Mouse (Mus musculus) heart, adult 2 months (tissue): Measurements from ENCODE around the gene Nwd1. TPM values are rescaled to one million over a fixed set of nuclear protein-coding genes. Genes with fewer than 3 reads are reported as not detected.
"Not testable (repeated sequence)": the region's sequence is repeated elsewhere in the genome, so short reads cannot be mapped to it uniquely, and the experiment has no call there.

Experiments used
- DNase-seq, 2 experiments: peaks; one replicate each; pipeline ENCODE4 v3.0.0; 2021
- H3K27ac ChIP-seq: fragments of 200-600 bp; 2 replicates; pipeline ENCODE4 v1.8.1; 2022
- H3K27me3 ChIP-seq: fragments of 200-500 bp; 2 replicates; pipeline ENCODE4 v1.6.1; 2012; ENCODE audit warnings: mild to moderate bottlenecking, low read length, inconsistent platforms, mixed read lengths; ENCODE audit not compliant: control insufficient read depth, insufficient read depth
- H3K36me3 ChIP-seq: fragments of 200-500 bp; 2 replicates; pipeline ENCODE4 v1.6.1; 2012; ENCODE audit warnings: low read length, inconsistent platforms; ENCODE audit not compliant: control insufficient read depth, insufficient read depth
- H3K4me1 ChIP-seq: fragments of 200-500 bp; 2 replicates; pipeline ENCODE4 v1.6.1; 2011; ENCODE audit warnings: low read length; ENCODE audit not compliant: control insufficient read depth, insufficient read depth
- H3K4me3 ChIP-seq: fragments of 200-600 bp; 2 replicates; pipeline ENCODE4 v1.8.1; 2022
- H3K79me2 ChIP-seq: fragments of 200-500 bp; replicated peaks from 2 replicates; pipeline ENCODE4 v1.6.1; 2012; ENCODE audit warnings: mild to moderate bottlenecking, inconsistent platforms, low read length, moderate library complexity, mixed read lengths; ENCODE audit not compliant: control insufficient read depth, insufficient read depth
- H3K9ac ChIP-seq: fragments of 200-500 bp; 2 replicates; pipeline ENCODE4 v1.6.1; 2012; ENCODE audit warnings: low read depth, mild to moderate bottlenecking, control low read depth, inconsistent platforms, low read length, mixed read lengths
- CTCF ChIP-seq: fragments of 200-600 bp; IDR thresholded peaks from 2 replicates; pipeline ENCODE4 v1.8.1; 2022; ENCODE audit warnings: antibody characterized with exemption, mild to moderate bottlenecking, moderate library complexity
- EP300 ChIP-seq: fragments of 200-500 bp; IDR thresholded peaks from 2 replicates; pipeline ENCODE4 v1.6.1; 2011; ENCODE audit warnings: low read depth, low read length, control low read depth; ENCODE audit not compliant: insufficient read depth
- POLR2A ChIP-seq: fragments of 200-500 bp; IDR thresholded peaks from 2 replicates; pipeline ENCODE4 v1.6.1; 2011; ENCODE audit warnings: mild to moderate bottlenecking, low read depth, low read length, control low read depth; ENCODE audit not compliant: insufficient read depth
- WGBS: fragments of 180-500 bp; shearing (Covaris S2); methylation state at CpG from one replicate; pipeline ENCODE4 v1.1.7; 2018; 5-methylcytosine and 5-hydroxymethylcytosine counted together
- intact Hi-C: fragments of 180-260 bp; cut with DNase I; formaldehyde crosslinking; loops from one replicate; pipeline ENCODE4 v1.15.1; 2025
- polyA plus RNA-seq: library from polyadenylated mRNA; depleted of rRNA; stranded (reverse); fragments of >200 nt; gene quantifications from 2 replicates; pipeline ENCODE4 v1.2.3, GENCODE M21; 2012
- total RNA-seq, 2 experiments: library from RNA; stranded (reverse); gene quantifications; 2 replicates each; pipeline ENCODE4 v1.2.3; 2021

Gene Nwd1
- total and polyA plus RNA-seq, 3 experiments: 0.25 to 0.29 (median 0.27) TPM

- no peaks in the 10 kb centered on the region for H3K79me2 ChIP-seq
- H3K27me3 ChIP-seq: no peaks in the 10 kb centered on the region
- no peak overlapping the region for H3K27ac ChIP-seq
- WGBS: 78% methylated on average over 1 of the region's 1 CpGs
- H3K9ac ChIP-seq: no peak overlapping the region
- no peaks in the 10 kb centered on the region for H3K4me1 ChIP-seq
- no peak for TF ChIP-seq POLR2A
- 0 out of 2 replicates have a peak, but pooled peaks have one; percentile 19 for TF ChIP-seq CTCF
- no peaks in the 10 kb centered on the region for H3K36me3 ChIP-seq
- no peak overlapping the region for H3K4me3 ChIP-seq
- DNase-seq: no peak
- intact Hi-C loops: no loop called here
These were observed 26.3 kb downstream of the Nwd1 start for GRCm38 (mm10) chr8:72672802-72673201.

GRCm38 (mm10) chr8:72674184-72674583, 27.7 kb downstream of the Nwd1 start:
- no peak overlapping the region for H3K4me3 ChIP-seq
- no peaks in the 10 kb centered on the region for H3K27me3 ChIP-seq
- H3K79me2 ChIP-seq: no peaks in the 10 kb centered on the region
- H3K27ac ChIP-seq: no peak overlapping the region
- WGBS: 95% methylated on average over 2 of the region's 2 CpGs
- TF ChIP-seq EP300 (no peak), CTCF (peak; percentile 20; the same call in 1 of the 2 replicates)
- H3K9ac ChIP-seq: no peak overlapping the region
- H3K36me3 ChIP-seq: no peaks in the 10 kb centered on the region
- no peaks in the 10 kb centered on the region for H3K4me1 ChIP-seq
- DNase-seq: no peak
- intact Hi-C loops: no loop called here

- no peak overlapping the region for H3K9ac ChIP-seq
- H3K27me3 ChIP-seq: no peaks in the 10 kb centered on the region
- H3K4me1 ChIP-seq: no peaks in the 10 kb centered on the region
- TF ChIP-seq POLR2A: no peak
- no peak for TF ChIP-seq EP300
- no peak for TF ChIP-seq CTCF
- H3K79me2 ChIP-seq: no peaks in the 10 kb centered on the region
- no peak for DNase-seq
- no peaks in the 10 kb centered on the region for H3K36me3 ChIP-seq
- WGBS: 69% methylated on average over 4 of the region's 4 CpGs
- H3K27ac ChIP-seq: no peak overlapping the region
- H3K4me3 ChIP-seq: no peak overlapping the region
- intact Hi-C loops: no loop called here
These were observed 29.9 kb downstream of the Nwd1 start for GRCm38 (mm10) chr8:72676436-72676835.

DNA sequence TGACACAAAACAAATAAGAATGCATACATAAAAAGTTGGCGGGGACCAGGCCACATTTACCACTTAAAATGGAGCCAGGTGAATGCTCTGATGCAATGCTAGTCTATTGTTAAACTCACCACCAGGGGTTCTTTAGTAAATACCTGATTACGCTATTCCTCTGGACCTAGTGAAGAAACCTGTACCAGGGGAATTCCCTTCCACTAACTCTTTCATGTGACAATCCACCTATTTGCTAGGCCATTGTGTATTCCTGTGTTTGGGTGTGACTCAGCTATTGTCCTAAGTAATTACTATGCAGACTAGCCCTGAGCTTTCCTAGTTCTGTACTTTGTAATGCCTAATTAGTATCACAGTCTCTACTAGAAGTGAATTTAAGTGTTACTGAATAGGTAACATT, 30.3 kb downstream of the Nwd1 start:
- H3K27me3 ChIP-seq, H3K36me3 ChIP-seq, H3K79me2 ChIP-seq, intact Hi-C loops, H3K4me3 ChIP-seq, H3K27ac ChIP-seq, H3K9ac ChIP-seq, H3K4me1 ChIP-seq, DNase-seq: not testable (repeated sequence)
- 81% methylated on average over 2 of the region's 2 CpGs for WGBS

DNA sequence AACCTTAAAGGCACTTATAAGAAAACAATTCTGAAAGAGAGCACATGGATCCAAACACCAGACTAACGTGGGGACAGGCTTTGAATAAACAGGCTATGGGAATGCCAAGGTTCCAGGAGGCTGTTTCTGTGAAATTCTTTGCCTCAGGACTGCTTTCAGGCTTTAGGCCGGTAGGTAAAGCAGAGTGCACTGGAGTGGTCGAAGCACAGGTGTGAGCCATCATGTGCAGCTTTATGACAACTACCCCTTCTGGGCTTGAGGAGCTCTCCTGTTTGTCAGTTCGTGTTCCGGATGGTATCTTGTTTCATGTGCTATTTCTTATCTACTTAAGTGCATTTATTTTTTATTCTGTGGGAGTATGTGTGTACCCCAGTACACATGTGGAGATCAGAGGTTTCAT, 30.8 kb downstream of the Nwd1 start:
- TF ChIP-seq EP300 (no peak), CTCF (no peak), POLR2A (no peak)
- Histone ChIP-seq H3K36me3 (no peaks in the 10 kb centered on the region), H3K27ac (no peak overlapping the region), H3K9ac (no peak overlapping the region), H3K79me2 (no peaks in the 10 kb centered on the region), H3K4me1 (no peaks in the 10 kb centered on the region), H3K27me3 (no peaks in the 10 kb centered on the region), H3K4me3 (no peak overlapping the region)
- no peak for DNase-seq
- intact Hi-C loops: no loop called here
- WGBS: 66% methylated on average over 5 of the region's 5 CpGs

DNA sequence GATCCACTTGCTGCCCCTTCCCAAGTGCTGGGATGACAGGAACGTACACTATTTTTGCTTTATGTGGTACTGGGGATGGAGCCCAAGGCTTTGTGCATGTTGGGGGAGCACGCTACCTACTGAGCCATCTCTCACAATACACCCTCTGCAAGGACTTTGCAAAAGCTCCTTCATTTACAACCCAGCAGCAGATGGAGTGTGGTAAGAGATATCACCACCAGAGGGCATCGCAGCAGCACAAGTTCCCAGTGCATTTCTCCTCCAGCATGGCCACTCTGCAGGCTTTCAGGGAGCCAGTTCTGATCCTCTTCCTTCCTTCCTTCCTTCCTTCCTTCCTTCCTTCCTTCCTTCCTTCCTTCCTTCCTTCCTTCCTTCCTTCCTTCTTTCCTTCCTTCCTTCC, 33.6 kb downstream of the Nwd1 start:
- no peaks in the 10 kb centered on the region for H3K36me3 ChIP-seq
- no peak overlapping the region for H3K4me3 ChIP-seq
- no peak overlapping the region for H3K27ac ChIP-seq
- peak; percentile 8 to 41 for DNase-seq
- no peaks in the 10 kb centered on the region for H3K79me2 ChIP-seq
- H3K9ac ChIP-seq: no peak overlapping the region
- no peak for TF ChIP-seq EP300
- no peak for TF ChIP-seq POLR2A
- TF ChIP-seq CTCF: peak; percentile 73
- no peaks in the 10 kb centered on the region for H3K27me3 ChIP-seq
- H3K4me1 ChIP-seq: no peaks in the 10 kb centered on the region
- 19% methylated on average over 3 of the region's 3 CpGs for WGBS
- intact Hi-C loops: loop anchor here (5.0 kb wide), 2 partner anchors 67 to 127 kb away; no protein-coding TSS in a partner anchor
